Mouse (Mus musculus): Measurements from ENCODE around the gene Nt5c2.

Gene Nt5c2

DNA sequence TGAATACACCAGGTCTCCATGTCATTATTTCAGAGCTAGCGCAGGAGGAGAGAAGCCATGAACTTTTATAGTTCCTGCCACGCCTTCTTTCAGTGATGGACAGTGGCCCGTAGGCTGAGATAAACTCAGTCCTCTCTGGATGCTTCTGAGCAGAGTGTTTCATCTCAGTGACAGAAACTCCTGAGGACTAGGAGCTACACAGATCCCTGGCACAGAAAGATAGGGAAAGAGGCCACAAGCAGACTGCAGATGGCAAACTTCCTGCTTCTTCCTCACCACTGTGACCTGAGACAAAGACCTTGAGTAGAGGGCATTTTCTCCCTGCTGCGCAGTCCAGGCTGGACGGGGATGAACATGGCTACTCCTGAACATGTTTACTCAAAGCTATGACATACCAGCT is 46.1 kb downstream of the Nt5c2 start:
- DNase-seq (ENCODE audit: low read depth, low spot score): no peak

DNA sequence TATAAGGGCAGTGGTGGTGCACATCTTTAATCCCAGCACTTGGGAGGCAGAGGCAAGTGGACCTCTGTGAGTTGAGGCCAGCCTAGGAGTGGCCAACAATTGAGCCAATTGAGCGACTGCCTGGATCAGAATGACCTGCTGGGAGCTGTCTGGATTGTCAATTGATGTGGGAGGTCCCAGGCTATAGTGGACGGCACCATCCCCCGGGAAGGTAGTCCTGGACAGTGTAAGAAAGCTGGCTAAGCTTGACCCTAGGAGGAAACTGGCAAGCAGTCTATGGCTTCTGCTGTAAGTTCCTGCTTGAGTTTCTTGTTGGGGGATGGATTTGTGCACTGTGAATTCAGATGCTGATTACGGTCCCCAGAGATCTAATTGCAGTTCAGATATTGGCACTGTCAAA is 47.1 kb downstream of the Nt5c2 start:
- no peak for DNase-seq (ENCODE audit: low read depth, low spot score)

DNA sequence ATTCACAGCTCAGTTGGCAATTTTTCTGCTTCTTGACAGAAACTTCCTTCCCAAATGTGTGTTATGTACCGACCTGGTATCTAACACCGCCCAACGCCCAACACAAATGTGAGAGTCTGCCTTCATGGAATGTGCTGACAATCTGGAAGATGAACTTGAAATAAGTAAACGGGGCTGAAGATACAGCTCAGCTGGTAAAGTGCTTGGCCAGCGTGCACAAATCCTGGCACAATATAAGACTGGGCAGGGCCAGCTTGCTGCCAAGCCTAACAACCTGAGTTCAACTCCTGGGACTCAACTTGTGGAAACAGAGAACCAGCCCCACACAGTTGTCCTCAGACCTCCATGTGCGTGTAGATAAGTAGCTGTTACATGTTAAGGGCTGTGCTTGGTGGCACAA is 48.6 kb downstream of the Nt5c2 start:
- no peak for DNase-seq (ENCODE audit: low read depth, low spot score)

DNA sequence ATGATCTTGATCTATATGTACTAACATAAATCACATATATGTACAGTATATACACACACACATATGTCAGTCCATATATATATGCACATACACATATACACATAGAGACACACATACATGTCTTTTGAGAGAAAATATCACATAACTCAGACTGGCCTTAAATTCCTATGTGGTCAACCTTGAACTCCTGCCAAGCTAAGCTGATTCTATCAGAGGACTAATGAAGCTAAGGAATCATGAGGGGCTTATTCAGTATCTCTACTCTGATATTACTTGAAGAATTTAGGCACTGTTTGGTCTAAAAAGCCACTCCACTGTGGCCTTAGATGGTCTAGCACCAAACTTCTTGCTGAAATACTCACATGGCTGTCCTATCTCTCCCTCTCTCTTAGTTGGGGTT is 49.5 kb downstream of the Nt5c2 start:
- peak; percentile 57 for DNase-seq (ENCODE audit: low read depth, low spot score)

DNA sequence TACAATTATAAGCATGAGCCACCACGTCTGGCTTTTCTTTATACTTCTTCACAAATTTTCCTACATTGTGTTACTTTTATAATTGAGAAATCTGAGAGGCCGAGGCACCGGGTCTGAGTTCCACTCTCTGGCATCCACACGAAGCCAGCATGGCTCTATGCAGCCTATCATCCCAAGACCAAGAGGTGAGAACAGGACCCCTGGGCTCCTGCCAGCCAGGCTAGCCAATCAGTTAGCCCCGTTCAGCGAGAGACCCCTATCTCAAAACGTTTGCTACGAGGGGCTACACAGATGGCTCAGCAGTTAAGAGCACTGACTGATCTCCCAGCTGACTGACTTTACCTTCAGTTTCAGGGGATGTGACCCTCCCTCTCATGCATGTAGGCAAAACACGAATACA is 50.6 kb downstream of the Nt5c2 start:
- DNase-seq (ENCODE audit: low read depth, low spot score): no peak

DNA sequence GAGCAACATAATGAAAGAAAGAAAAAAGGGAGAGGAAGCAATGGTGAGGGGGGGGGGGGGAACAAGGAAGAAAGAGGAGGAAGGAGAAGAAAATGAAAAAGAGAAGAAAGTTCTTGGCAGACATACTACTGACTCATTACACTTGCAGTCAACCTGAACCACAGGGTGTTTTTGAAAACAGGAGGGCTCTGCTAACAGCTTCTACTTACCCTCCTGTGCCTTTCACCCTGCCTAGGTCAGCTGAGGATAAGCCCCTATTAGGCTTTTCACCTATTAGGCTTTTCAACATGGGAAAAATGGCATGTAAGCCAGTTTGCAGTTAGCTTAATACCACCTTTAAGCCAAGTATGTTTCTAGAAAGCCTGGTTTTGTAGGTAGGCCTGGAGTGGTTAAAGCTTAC is 51.5 kb downstream of the Nt5c2 start:
- peak; percentile 67 for DNase-seq (ENCODE audit: low read depth, low spot score)

DNA sequence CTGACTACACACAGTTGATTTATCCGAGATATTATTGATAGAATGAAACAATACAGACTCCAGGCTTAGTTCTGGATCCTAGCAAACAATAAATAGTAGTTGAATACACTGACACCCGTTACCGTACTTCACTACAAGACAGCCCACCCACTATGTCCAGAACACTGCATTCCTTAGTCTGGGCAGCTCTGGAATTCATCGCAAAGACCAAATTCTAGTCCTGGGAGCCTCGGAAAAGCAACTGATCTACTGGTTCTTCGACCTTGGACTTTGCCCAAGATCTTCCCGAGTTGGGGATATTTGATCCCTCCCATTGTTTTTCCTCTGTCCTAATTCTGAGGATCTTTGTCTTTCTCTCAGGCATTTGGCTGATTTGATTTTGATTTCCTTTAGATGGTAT is 52.1 kb downstream of the Nt5c2 start:
- DNase-seq (ENCODE audit: low read depth, low spot score): peak; percentile 64

DNA sequence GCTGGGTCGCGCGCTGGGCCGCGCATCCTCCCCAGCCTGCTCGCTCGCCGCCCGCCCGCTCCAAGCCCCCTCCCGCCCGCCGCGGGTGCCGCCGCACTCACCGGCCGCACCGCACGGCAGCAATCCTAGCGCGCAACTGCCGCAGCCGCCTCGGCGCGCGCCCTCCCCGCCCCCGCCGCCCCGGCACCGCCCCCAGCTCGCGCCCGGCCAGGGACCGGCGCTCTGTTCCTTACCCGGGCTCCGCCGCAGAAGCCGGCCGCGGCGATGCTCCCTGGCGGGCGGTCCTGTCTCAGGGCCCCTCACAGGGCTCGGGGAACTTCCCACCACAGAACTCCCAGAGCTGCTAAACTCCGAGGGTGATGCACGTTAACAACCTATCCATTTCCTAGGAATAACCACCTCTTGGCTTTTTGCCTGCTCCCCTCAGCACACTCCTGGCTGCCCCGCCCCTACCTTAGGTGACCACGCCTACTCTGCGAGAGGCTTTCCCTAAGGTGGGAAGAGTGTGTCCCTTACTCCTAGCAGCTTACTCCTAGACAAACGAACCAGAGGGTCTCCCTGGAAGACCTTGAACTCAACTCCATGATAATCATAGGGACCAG is 52.7 kb downstream of the Nt5c2 start:
- DNase-seq (ENCODE audit: low read depth, low spot score): peak; percentile 88

DNA sequence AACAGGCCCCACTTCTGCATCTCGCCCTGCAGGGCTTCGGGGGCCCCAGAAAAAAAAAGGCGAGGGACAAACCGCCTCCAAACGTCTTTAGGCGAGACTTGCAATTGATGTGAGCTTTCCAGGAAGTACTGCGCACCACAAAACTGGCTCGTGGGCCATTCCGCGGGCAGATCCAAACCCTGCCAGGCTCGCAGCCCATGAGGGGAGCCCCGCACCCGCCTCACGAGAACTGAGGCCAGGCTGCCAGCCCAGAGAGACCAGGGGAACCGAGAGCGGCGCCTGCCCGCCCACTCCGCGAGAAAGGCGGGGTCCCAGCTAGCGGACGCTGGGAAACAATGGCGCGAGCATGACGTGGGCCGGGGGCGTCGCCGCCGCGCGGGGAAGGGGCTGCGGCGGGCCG is 53.3 kb downstream of the Nt5c2 start:
- DNase-seq (ENCODE audit: low read depth, low spot score): peak; percentile 83

DNA sequence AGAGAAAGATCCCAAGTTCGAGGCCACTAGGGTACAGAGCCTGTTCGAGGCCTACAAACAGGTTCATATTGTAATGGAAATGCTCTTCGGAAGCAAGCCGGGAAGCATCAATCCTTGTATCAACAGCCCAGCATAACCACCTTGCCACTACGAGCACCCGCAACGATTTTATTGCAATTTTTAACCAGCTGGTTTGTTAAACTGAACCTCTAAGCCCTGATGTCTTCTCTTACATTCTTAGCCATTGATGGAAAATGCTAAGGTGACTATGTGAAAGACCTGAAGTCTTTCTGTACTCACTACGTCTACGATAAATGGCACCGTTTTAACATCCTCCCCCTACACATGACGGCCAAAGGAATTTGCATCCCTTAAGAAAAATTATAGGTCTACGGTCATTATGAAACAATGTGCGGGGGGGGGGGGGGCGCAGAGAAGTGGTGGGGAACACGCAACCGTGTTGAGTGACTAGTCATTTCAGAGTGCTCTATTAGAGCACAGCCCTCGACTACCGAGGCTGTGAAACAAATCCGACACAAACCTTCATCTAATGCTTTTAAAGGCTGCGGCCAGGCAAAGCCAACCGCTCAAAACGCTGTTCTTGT is 53.8 kb downstream of the Nt5c2 start:
- DNase-seq (ENCODE audit: low read depth, low spot score): peak; percentile 59

DNA sequence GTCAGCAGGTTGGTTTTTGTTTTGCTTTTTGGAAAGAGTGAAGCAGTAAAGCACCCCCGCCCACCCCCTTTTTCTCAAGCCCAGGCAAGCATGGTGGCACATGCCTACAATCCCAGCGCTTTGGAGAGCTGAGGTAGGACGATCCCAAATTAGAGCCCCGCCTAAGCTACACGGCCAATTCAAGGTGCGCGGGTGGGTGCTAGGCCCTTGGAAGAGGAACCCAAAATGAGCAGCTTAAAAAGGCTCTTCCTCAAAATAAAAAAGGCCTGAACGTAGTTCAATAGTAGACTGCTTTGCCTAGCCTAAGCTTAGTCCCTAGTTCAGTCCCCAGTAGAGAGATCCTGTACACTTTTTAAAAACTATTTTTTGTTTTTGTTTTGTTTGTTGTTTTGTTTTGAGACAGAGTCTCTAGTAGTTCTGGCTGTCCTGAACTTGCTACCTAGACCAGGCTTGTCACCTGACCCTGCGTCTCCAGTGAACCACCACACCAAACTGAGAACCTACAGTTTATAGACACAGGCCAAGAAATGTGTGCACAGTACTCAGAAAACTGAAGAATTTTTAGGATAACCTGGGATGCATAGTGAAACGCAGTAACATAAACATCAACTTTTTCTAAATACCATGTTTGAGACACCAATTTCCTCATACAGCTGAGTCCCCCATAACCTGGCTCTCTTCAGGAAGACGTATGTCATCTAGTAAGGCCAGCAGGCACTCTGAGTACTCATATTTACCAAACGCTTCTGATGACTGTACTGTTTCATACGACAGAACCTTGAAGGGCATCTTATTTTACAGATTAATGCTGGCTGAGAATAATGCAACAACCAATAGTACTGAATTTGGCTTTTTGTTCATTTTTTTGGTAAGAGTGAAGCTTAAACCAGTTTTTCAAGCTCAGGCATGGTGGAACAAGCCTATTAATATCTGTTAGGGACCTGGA is 54.6 kb downstream of the Nt5c2 start:
- no peak for DNase-seq (ENCODE audit: low read depth, low spot score)

DNA sequence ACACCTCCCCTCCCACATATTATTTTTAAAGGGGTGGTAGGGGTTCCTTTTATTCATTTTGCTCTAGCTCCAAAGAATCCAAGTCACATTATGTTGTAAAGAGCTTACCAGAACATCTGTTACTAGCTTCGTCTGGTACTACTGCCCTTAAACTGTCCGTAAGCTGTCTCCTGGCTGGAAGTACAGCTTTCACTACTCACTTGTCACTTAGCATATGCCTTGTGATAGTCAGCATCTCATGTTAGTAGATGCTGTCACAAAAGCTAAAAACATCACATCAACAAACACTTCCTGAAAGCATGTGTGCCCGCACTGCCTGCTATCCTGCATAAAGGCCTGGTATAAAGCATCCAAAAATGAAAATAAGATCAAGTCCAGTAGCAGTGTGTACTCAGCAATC is 55.4 kb downstream of the Nt5c2 start:
- no peak for DNase-seq (ENCODE audit: low read depth, low spot score)

DNA sequence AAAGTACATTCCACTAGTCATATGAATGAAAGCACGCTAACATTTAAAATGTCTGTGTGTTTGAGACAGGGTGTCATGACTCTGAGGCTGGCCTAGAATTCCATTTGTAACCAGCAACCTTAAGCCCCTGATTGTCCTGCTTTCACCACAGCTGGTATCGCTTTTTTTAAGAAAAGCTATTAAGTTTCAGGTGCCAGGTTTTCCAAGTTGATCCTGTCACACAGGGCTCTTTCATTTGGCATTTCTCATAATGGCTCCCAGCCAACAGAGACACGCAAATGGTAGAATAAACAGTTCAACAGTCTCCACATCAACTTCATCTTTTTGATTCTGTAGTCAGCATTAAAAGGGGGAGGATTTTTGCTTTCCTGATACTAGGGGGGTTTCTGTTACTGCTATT is 56.4 kb downstream of the Nt5c2 start:
- no peak for DNase-seq (ENCODE audit: low read depth, low spot score)

DNA sequence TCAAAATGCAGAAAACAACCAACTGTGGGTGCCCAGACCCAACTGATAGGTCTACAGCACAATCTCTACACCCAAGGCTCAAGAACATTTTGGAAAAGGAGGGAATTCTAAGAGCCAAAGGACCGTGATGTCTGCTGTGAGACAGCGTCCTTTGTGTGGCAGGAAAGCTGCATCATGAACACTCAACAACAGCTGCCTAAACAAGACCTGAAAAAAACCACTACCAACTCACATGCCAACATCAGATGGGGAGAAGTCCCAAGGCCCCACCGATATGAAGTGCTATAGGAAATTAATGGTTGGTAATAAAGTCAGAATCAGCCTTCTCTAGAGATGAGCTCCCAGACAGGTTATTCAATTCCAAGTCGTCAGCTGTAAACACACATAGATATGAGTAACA is 57.0 kb downstream of the Nt5c2 start:
- DNase-seq (ENCODE audit: low read depth, low spot score): no peak

DNA sequence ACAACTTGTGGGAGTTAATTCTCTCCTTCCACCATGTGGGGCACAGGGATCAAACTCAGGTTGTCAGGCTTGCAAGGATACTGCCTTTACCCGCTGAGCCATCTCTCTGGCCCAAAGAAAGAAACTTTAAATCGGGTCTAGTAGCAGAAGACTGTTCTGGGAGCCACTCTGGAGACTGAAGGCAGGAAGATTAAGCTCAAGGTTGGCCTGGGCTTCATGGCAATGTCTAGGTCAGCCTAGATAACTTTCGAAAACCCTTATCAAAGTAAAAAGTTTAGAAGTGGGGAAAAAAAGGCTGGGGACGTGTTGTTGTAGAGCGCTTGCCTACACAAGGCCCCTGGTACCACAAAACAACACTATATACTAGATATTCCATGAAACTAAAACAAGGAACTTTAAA is 58.0 kb downstream of the Nt5c2 start:
- DNase-seq (ENCODE audit: low read depth, low spot score): no peak

DNA sequence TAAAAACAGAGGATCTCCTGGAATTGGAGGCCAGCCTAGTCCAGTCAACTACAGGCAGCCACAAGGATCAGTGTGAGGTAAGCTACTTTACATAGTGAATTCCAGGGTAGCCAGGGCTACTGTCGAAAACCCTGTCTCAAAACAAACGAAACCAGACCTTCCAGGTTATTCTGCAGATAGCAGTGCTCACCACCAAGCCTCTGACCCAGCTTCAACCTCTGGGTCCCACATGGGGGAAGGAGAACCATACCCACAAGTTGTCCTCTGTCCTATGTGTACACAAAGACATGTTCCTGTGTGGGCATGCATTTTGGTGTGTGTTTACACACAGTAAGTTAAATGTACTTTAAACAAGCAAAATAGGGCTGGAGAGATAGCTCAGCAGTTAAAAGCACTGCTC is 58.5 kb downstream of the Nt5c2 start:
- DNase-seq (ENCODE audit: low read depth, low spot score): no peak

DNA sequence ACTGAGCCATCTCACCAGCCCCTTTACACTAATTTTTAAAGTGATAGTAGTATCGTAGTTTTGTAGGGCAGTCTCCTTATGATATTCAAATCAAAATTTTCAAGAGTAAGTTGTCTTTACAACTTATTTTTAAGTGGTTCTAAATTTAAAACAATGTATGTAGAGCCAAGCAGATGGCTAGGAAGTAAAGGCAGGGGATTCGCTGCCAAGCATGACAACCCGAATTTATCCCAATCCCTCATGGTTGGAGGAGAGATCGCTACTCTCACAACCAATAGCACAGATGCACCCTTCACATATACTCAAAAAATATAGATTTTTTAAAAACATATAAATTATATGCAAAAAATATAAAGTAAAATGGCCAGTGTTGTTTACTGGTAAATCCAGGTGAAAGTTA is 59.3 kb downstream of the Nt5c2 start:
- no peak for DNase-seq (ENCODE audit: low read depth, low spot score)

DNA sequence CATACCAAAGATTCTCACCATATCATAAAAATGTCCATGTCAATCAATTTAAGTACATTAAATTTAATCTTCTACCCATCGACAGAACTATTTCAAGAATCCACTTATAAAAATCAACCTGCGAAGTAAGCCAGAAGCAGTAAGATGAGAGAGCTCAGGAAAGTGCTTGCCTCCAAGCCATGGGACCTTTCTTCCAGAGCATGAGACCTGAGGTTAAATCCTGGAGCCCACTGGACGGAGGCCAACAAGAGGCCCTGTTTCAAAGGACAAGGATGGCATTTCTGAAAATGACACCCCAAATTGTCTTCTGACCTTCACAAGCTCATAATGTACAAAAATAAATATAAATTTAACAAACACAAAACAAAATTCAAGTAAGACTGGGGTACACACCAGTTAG is 61.4 kb downstream of the Nt5c2 start:
- DNase-seq (ENCODE audit: low read depth, low spot score): no peak

DNA sequence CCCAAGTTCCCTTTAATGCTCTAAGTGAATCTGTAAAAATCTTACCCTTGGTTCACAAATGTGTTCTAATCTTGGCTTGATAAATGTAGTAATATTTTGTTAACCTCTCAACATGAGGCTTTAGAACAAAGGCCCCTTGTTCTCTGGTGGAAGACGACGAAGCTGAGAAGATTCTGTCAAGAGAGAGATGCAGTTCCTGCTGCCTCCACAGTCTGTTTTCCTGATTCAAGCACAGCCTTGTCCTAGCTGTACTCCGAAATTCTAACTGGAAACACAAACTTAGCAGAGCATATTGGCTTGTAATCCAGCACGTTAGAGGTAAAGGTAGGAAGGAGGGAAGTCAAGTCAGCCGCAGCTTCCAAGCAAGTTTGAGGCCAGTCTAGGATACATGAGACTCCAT is 62.0 kb downstream of the Nt5c2 start:
- peak; percentile 57 for DNase-seq (ENCODE audit: low read depth, low spot score)

DNA sequence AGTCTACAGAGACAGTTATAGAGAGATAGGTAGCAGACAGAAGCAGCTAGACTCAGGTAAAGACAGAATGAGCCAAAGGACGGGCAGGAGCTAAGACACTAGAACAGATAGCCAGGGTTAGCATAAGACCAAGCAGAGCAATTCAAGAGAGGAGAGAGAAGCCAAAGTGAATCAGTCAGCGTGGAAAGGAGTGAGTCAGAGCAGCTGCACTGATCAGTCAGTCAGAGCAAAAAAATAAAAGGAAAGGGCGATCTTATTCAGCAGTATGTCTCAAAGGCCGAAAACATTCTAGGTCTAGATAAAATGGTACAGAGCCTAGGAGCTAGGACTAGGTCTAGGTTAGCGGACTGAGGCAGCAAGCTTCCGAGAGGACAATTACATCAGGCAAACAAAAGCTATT is 70.6 kb downstream of the Nt5c2 start:
- DNase-seq (ENCODE audit: low read depth, low spot score): peak; percentile 53

DNA sequence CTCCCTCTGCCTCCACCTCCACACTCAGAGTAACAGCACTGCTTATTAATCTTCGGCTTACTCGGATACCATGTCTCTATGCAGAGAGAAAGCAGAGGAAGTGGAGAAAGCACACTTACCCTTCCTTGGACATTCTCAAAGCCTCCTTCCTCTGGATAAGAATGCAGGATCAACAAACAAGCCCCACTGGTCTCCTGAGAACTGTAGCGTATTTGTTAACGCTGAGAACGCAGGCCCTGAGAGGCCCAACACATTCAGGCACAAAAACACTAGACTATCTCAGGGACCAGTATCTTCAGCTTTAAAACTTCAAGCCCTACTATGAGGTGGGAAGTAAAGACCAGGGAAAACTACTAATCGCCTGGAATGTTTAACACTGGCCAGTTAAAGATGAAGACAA is 77.8 kb downstream of the Nt5c2 start:
- DNase-seq (ENCODE audit: low read depth, low spot score): no peak

DNA sequence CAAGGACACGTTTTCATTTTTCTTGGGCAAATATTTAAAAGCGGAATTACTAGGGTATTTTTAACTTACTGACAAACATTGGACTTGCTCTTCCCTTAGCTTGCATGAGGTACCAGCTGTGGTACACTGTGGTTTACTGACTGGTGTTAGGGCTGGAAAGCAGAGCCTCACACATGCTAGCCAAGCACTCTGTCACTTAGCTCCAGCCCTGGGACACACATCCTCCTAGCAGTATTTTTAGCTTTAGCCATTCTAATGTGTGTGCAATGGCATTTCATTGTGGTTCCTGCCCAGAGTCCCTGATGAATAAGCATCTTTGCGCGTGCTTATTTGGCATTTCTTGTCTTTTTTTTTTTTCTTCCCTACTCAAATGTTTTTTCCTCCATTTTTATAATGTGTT is 80.9 kb downstream of the Nt5c2 start:
- peak; percentile 62 for DNase-seq (ENCODE audit: low read depth, low spot score)

DNA sequence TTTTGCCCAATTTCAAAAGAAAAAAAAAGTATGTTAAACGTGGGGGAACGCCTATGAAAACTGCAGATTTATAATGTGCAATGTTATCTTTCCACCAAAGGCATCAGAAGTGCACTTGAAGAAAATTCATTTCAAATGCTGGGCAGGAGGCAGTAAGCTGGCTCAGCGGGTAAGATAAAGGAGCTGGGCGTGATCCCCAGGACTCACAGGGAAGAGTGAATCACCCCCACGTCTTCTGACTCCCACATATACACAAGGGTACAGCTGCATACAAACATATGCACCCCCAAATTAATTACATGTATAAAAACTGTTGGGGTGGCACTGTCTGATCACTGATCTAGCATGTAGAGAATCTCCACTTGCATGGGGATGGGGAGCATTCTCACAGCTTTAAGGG is 82.3 kb downstream of the Nt5c2 start:
- no peak for DNase-seq (ENCODE audit: low read depth, low spot score)

Measured in 3T3-L1 (cell line).